Mouse (Mus musculus): ENCODE results near the gene Golph3. TPM values are rescaled to one million over a fixed set of nuclear protein-coding genes. Genes with fewer than 3 reads are reported as not detected.
A peak's percentile ranks its signal among the peaks of the same experiment; 100 is the strongest.
"Not testable (repeated sequence)": the region's sequence is repeated elsewhere in the genome, so short reads cannot be mapped to it uniquely, and the experiment has no call there.

The Golph3 gene
- total RNA-seq, 2 experiments from 2014 or later: 64.1 to 92.7 TPM

DNA sequence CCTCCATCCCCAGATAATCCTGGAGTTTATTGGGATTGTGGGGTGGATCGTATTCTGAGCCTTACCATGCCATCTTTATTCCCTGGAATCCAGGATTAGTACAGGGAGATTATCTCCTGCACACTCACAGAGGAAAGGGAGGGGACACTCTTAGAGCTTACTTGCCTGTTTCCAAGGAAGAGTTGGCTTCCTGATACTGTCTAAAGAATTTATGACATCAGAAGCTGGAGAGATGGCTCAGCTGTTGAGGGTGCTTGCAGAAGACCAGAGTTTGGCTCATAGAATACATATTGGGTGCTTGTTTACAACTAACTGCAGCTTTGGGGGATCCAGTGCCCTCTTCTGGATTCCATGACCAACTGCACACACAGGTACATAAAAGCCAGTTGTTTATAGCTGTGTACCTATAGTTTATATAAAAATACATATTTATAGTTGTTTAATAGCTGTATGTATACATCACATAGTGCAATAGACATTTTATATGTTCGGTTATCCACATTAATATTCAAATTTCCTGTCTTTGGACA, 33.1 kb downstream of the Golph3 start:
- no peak for ATAC-seq (replicated peaks; ENCODE audit: poor library complexity, severe bottlenecking)

GRCm38 (mm10) chr15:12355261-12355660, 34.0 kb downstream of the Golph3 start:
- no peak for ATAC-seq (replicated peaks; ENCODE audit: poor library complexity, severe bottlenecking)

GRCm38 (mm10) chr15:12355907-12356306, 34.7 kb downstream of the Golph3 start:
- ATAC-seq (replicated peaks; ENCODE audit: poor library complexity, severe bottlenecking): peak; percentile 56

DNA sequence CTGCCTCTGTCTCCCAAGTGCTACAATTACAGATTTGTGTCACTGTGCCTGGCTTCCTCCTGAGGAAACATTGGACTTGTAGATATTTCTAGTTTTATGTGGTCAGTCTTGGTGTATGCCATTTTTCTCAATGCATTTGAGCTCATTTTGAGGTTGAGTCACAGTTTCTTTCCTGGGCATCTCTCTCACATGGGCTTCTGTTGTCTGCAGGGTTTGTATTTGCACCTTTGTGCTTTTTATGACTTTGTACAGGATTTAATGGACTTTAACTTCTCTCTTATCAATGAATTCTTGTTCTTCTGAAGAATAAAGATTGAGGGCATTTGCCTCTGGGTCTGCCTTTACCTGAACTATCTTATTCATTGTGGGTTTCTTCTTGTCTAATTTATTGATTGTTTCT, 36.2 kb downstream of the Golph3 start:
- ATAC-seq (replicated peaks; ENCODE audit: poor library complexity, severe bottlenecking): no peak

- no peak for ATAC-seq (replicated peaks; ENCODE audit: poor library complexity, severe bottlenecking)
Measured at GRCm38 (mm10) chr15:12358384-12358783, 37.1 kb downstream of the Golph3 start.

GRCm38 (mm10) chr15:12360519-12361212, 39.4 kb downstream of the Golph3 start:
- no peak for ATAC-seq (replicated peaks; ENCODE audit: poor library complexity, severe bottlenecking)

DNA sequence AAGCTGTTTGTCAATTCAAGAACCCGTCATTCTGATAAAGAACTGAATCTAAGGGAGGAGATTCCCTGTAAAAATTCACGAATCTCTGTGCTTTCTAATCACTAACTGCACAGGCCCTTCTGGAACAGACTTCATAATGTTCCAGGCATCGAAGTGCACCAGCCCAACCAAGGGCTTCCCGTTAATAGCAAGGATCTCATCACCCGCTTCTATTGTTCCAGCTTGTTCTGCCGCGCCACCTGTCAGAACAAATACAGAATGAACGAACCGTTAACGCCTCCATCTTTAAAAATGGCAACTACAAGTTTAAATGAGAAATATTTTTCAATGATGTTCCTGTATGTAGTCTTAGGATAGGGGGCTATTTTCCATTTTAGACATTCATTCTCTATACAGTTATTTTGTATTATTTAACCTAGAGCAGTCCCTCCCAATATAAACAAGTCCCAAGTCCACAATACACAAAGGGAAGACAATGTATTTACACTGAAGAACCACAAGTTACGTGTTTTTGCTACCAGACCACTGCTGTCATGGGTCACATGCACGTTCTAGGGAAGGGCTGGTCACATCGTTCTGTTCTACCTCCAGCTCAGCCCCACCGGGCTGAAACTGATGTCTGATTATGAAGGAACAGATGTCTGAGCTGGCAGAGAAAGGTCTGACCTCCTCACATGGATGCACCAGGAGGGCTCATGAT, 40.9 kb downstream of the Golph3 start:
- no peak for ATAC-seq (replicated peaks; ENCODE audit: poor library complexity, severe bottlenecking)

DNA sequence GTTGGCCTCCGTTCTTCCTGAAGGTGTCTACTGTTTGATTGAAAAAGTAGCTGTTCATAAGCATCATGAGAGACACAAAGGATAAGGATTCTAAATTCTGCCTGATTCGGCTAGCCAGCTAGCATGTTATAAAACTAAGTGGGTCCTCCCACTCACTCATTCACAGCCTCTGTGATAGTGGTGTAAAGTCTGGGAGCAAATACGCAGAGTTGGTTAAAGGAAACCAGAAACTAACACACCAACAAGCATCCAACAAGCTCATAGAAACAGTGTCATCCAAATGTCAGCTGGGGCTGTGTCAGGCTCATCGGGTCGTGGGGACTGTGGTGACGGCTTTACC, 41.4 kb downstream of the Golph3 start:
- no peak for ATAC-seq (replicated peaks; ENCODE audit: poor library complexity, severe bottlenecking)

DNA sequence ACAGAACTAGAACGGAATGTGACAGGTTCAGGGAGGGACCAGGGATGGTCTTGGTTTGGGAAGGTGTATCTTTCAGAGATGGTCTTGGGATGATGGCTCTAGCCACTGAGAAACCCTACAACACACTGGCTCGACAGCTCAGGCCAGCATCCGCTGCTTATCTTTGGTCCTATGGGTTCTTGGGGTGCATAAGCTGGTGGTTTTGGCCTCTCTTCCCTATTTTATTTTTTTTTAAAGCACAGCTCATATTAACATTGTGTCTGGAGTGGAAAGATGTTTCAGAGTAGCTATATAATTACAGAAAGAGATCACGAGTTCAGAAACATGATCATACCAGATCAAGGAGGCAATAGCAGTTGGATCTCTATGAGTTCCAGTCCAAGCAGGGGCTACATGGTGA, 42.8 kb downstream of the Golph3 start:
- ATAC-seq (replicated peaks; ENCODE audit: poor library complexity, severe bottlenecking): no peak

DNA sequence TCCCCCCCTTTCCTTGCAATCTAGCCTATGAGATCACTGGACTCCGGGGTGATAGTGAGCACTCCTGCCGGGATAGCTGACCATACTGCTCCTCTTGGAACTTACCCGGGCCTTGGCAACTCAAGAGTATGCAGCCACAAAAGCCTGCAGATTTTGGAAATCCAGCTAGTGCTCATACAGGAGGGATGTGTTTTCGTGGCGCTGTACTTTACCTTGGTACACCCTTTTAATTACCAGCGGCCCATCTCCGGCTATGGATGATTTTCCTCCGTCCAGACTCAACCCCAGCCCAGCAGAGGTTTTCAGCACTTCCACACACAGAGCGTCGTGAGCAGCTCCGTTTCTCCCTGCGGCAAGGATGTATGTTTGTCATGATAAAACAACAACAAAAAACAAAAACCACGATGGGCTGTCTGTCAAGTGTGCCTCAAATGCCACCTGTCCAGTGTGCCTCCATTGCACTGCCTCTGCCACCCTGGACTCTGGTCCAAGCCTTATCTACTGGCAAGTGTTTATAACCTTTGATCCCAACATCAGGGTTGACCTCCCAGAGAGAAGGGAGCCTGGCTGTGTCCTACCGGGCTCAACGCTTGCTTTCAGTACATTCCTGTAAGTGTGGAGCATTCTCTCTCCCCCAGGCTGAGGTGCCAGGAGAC, 44.3 kb downstream of the Golph3 start:
- ATAC-seq (replicated peaks; ENCODE audit: poor library complexity, severe bottlenecking): no peak

DNA sequence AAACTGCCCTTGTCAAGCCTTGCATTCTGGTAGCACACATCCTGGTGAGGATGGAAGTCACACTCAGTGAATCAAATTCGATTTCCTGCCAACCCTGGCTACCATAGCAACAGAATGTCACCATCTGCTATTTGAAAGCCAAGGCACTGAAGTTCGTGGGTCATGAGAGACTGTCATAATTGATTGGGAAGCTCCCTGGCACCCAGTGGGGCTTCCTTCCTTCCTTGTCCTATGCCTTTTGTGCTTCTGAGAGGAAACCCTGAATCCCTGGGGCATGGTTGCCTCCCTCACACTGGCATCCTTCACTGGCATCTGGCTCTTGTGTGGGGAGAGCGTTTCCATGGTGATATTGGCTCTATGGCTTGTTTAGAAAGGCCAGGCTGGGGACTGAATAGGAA, 44.8 kb downstream of the Golph3 start:
- no peak for ATAC-seq (replicated peaks; ENCODE audit: poor library complexity, severe bottlenecking)

DNA sequence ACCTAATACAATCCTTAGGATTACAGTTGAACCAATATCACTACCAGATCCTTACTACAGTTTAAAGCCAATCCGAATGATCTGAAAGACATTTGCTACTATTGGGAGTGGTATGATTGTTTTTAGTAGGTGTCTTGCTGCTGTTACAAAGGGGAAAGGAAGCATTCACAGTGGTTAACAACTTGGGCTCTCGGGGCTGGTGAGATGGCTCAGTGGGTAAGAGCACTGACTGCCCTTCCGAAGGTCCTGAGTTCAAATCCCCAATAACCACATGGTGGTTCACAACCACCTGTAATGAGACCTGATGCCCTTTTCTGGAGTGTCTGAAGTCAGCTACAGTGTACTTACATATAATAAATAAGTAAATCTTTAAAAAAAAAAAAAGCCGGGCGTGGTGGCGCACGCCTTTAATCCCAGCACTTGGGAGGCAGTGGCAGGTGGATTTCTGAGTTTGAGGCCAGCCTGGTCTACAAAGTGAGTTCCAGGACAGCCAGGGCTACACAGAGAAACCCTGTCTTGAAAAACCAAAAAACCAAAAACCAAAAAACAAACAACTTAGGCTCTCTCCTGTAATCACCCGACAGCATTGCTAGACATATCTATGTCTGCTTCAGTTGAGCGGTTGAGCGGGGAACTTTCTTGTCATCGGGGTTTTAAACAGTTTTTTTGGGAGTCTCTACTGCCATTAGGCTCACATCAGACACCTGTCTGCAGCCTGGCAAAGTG, 45.5 kb downstream of the Golph3 start:
- ATAC-seq (replicated peaks; ENCODE audit: poor library complexity, severe bottlenecking): not testable (repeated sequence)

- no peak for ATAC-seq (replicated peaks; ENCODE audit: poor library complexity, severe bottlenecking)
Measured at GRCm38 (mm10) chr15:12367306-12368080, 46.2 kb downstream of the Golph3 start.

- ATAC-seq (replicated peaks; ENCODE audit: poor library complexity, severe bottlenecking): no peak
Measured at GRCm38 (mm10) chr15:12368357-12368756, 47.1 kb downstream of the Golph3 start.

GRCm38 (mm10) chr15:12368850-12369249, 47.6 kb downstream of the Golph3 start:
- ATAC-seq (replicated peaks; ENCODE audit: poor library complexity, severe bottlenecking): no peak

DNA sequence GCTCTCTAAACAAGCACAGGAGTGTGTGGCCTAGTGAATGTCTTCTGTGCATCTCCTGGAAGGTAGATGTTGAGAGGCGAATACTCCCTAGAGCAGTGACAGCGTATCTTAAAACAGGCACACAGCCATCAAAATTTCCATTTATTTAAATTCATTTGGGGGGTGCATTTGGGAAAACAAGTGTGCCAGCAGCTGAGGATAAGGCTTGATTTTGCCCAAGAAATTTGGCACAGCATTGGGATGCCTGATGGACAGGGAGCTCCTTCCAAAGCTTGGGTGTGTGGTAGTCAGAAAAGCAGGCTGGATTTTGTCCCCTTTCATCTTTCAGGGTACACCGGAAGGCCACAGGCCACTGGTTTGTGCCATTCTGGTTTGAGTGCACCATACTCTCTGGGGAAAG, 48.8 kb downstream of the Golph3 start:
- no peak for ATAC-seq (replicated peaks; ENCODE audit: poor library complexity, severe bottlenecking)

DNA sequence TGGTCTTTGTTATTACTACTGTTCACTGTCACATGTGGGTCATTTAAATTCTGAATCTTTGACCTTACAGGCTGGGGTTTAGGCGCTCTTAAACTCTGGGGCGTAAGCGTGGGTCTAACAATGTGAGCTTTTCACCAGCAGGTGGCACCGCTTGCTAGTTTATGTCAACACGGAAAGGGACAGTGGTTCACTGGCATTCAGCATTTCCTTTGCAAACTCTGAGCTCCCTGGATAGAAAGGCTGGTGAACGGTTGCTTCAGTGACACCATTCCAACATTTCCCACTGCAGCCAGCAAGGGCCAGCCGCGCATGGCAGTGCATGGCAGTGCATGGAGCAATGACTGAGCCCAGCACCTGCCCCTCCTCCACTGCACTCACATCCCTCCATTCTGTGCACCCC, 49.9 kb downstream of the Golph3 start:
- peak; percentile 58 for ATAC-seq (replicated peaks; ENCODE audit: poor library complexity, severe bottlenecking)

- ATAC-seq (replicated peaks; ENCODE audit: poor library complexity, severe bottlenecking): no peak
Measured at GRCm38 (mm10) chr15:12373496-12373895, 52.2 kb downstream of the Golph3 start.

GRCm38 (mm10) chr15:12373918-12374317, 52.7 kb downstream of the Golph3 start:
- ATAC-seq (replicated peaks; ENCODE audit: poor library complexity, severe bottlenecking): no peak

DNA sequence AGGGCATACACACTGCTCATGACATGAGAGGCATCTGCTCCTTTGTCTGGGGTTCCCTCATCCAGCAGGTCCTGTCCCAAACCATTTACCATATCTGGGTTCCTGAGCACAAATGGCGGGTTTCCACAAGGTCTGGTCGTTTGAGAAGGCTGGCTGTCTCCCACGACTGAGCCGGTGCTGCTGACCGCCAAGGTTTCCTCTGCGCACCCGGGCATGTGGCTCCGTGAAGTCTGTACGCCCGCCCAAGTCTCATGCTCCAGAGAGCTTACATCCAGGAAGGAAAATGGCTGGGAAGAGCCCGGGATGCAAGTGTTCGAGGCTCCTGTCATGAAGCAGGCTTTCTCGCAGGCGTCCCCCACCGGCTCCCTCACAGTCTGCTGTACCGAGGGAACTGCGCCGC, 53.7 kb downstream of the Golph3 start:
- ATAC-seq (replicated peaks; ENCODE audit: poor library complexity, severe bottlenecking): no peak
